Comparison of ENCODE assay signal across 23 mouse cellular contexts in genomic region chr3:107802185-107802946, GRCm38 (mm10). TPM values are rescaled to one million over a fixed set of nuclear protein-coding genes. Genes with fewer than 3 reads are reported as not detected.
DNase-seq lines count a peak whose midpoint lies in the region; ATAC-seq lines count a peak whose summit lies in the region.
"Had no signal": no experiment of that assay in that cellular context is flagged by ENCODE, and none has a peak within 500 bp of the region (broad histone marks: within the 10 kb centered on the region; RNA-seq: fewer than 3 reads in every experiment).

No protein-coding gene starts in this region.

- H3K9ac ChIP-seq in heart, embryonic 13.5 days, result no peak overlapping the region; the same call in 1 of the 2 replicates
- H3K9ac ChIP-seq in liver, embryonic 11.5 days (ENCODE audit: low read depth, low read length), result no peak overlapping the region
- no peak overlapping the region for H3K9ac ChIP-seq in hindbrain, embryonic 12.5 days
- H3K9ac ChIP-seq: hindbrain, embryonic 13.5 days; kidney, embryonic 15.5 days; midbrain, embryonic 12.5 days had no signal

- ATAC-seq in heart, embryonic 13.5 days (ENCODE audit: extremely low read depth, insufficient number of reproducible peaks, low FRiP score, low TSS enrichment), result peak; percentile 10; the same call in 1 of the 2 replicates
- no peak for ATAC-seq in liver, embryonic 11.5 days (replicated peaks; ENCODE audit: low FRiP score)
- ATAC-seq in hindbrain, embryonic 12.5 days (ENCODE audit: low FRiP score), result no peak
- ATAC-seq: forebrain, embryonic 16.5 days had no signal

- DNase-seq in heart, postnatal 10 days, result no peak
- DNase-seq in liver, embryonic 11.5 days (ENCODE audit: low spot score), result no peak
- DNase-seq in liver (no peak), NIH3T3 (ENCODE audit: low read depth) (peak; percentile 46)
- DNase-seq in urinary bladder, adult 2 months (ENCODE audit: low spot score), result no peak
- DNase-seq: adrenal gland, postnatal 36 days; cerebellum, adult 11 months; cerebellum, adult 9-11 months; gastrocnemius, postnatal 10 days; kidney, adult 11 months; kidney, postnatal 36 days; lung, adult 18-20 months; lung, postnatal 10 days; thymus, adult 18-20 months; thymus, postnatal 4 days had no signal

- peak overlapping the region; percentile 26; the same call in 1 of the 2 replicates for H3K27ac ChIP-seq in heart, embryonic 13.5 days (replicated peaks)
- peak overlapping the region; percentile 43 for H3K27ac ChIP-seq in liver, embryonic 11.5 days (ENCODE audit: low read depth, low read length)
- H3K27ac ChIP-seq in hindbrain, embryonic 12.5 days, result no peak overlapping the region
- H3K27ac ChIP-seq: embryonic facial prominence, embryonic 10.5 days; forebrain, embryonic 10.5 days; hindbrain, embryonic 13.5 days; kidney, embryonic 15.5 days; midbrain, embryonic 12.5 days had no signal

- intact Hi-C loops in heart, postnatal 10 days (cut with DNase I), result no loop called here

- 39% methylated on average over 8 of the region's 8 CpGs for WGBS in heart, embryonic 13.5 days
- WGBS in liver, embryonic 11.5 days, result 70% methylated on average over 8 of the region's 8 CpGs
- 88% methylated on average over 8 of the region's 8 CpGs for WGBS in hindbrain, embryonic 12.5 days

- H3K4me1 ChIP-seq in heart, embryonic 13.5 days, result peaks cover 21% of the 10 kb centered on the region
- peaks cover 4% of the 10 kb centered on the region; the same call in 1 of the 2 replicates for H3K4me1 ChIP-seq in liver, embryonic 11.5 days (replicated peaks; ENCODE audit: control insufficient read depth, insufficient read depth, low read length)
- H3K4me1 ChIP-seq in hindbrain, embryonic 12.5 days, result peaks cover under 1% of the 10 kb centered on the region
- H3K4me1 ChIP-seq: embryonic facial prominence, embryonic 10.5 days; kidney, embryonic 15.5 days had no signal

- H3K36me3 ChIP-seq in heart, embryonic 13.5 days, result no peaks in the 10 kb centered on the region
- no peaks in the 10 kb centered on the region for H3K36me3 ChIP-seq in liver, embryonic 11.5 days (ENCODE audit: control insufficient read depth, insufficient read depth, low read length)
- no peaks in the 10 kb centered on the region for H3K36me3 ChIP-seq in hindbrain, embryonic 12.5 days
- H3K36me3 ChIP-seq: embryonic facial prominence, embryonic 10.5 days; forebrain, embryonic 10.5 days; hindbrain, embryonic 13.5 days; kidney, embryonic 15.5 days; midbrain, embryonic 12.5 days had no signal

- H3K4me3 ChIP-seq in heart, embryonic 13.5 days, result no peak overlapping the region
- no peak overlapping the region for H3K4me3 ChIP-seq in liver, embryonic 11.5 days (ENCODE audit: low read depth, low read length)
- no peak overlapping the region for H3K4me3 ChIP-seq in hindbrain, embryonic 12.5 days
- H3K4me3 ChIP-seq: embryonic facial prominence, embryonic 10.5 days; forebrain, embryonic 10.5 days; hindbrain, embryonic 13.5 days; kidney, embryonic 15.5 days; midbrain, embryonic 12.5 days had no signal

- H3K9me3 ChIP-seq in heart, embryonic 13.5 days, result no peaks in the 10 kb centered on the region
- H3K9me3 ChIP-seq in liver, embryonic 11.5 days (ENCODE audit: control insufficient read depth, low read length), result no peaks in the 10 kb centered on the region
- no peaks in the 10 kb centered on the region for H3K9me3 ChIP-seq in hindbrain, embryonic 12.5 days (replicated peaks)
- H3K9me3 ChIP-seq: embryonic facial prominence, embryonic 10.5 days; forebrain, embryonic 10.5 days; hindbrain, embryonic 13.5 days; kidney, embryonic 15.5 days; midbrain, embryonic 12.5 days had no signal

- H3K27me3 ChIP-seq in heart, embryonic 13.5 days (replicated peaks), result no peaks in the 10 kb centered on the region
- no peaks in the 10 kb centered on the region for H3K27me3 ChIP-seq in liver, embryonic 11.5 days (replicated peaks; ENCODE audit: control insufficient read depth, insufficient read depth, low read length)
- H3K27me3 ChIP-seq in hindbrain, embryonic 12.5 days, result no peaks in the 10 kb centered on the region
- H3K27me3 ChIP-seq: hindbrain, embryonic 13.5 days; kidney, embryonic 15.5 days; midbrain, embryonic 12.5 days had no signal

- H3K4me2 ChIP-seq in heart, embryonic 13.5 days, result no peak overlapping the region
- no peak overlapping the region for H3K4me2 ChIP-seq in liver, embryonic 11.5 days
- H3K4me2 ChIP-seq in hindbrain, embryonic 12.5 days (replicated peaks), result no peak overlapping the region
- H3K4me2 ChIP-seq: hindbrain, embryonic 13.5 days; kidney, embryonic 15.5 days; midbrain, embryonic 12.5 days had no signal

RNA-seq across cellular contexts. Expression of gene Csf1, which starts 42.1 kb away (rescaled TPM):
- 8.3 and 11.6 TPM in 2 replicates for polyA plus RNA-seq in heart, embryonic 13.5 days (2015; fragmentation: Nextera tagmentation; extraction: Ambion mirVana)
- total RNA-seq in heart, postnatal 10 days (2021), result 10 to 100 TPM; 25.5 to 29.0 TPM
- polyA plus RNA-seq in liver, embryonic 11.5 days (2014; fragmentation: Nextera tagmentation; extraction: Ambion mirVana), result 10.7 TPM in 2 replicates
- 33.2 and 34.9 TPM in 2 replicates for polyA plus RNA-seq in urinary bladder, adult 2 months (2012; rRNA removed)
- polyA plus RNA-seq in hindbrain, embryonic 12.5 days (2016; fragmentation: Nextera tagmentation; extraction: Ambion mirVana), result 8.8 and 9.2 TPM in 2 replicates
